Mouse (Mus musculus) kidney, adult 18-20 months (tissue): ENCODE measurements at regions not wholly inside any gene's neighbourhood (a gene's known extent, or its start where the extent isn't known, plus 50 kb on each side); places are given as distances from the start of the nearest gene placed in this dataset.
A peak's percentile ranks its signal among the peaks of the same experiment; 100 is the strongest.

Experiments used
- DNase-seq: peaks from one replicate; pipeline ENCODE4 v3.0.0; 2021

- no peak for DNase-seq
Observed at GRCm38 (mm10) chr16:77394054-77394716, 207.7 kb downstream of the Gm11146 start.

GRCm38 (mm10) chr16:77393470-77393869, 208.4 kb downstream of the Gm11146 start:
- no peak for DNase-seq

GRCm38 (mm10) chr16:77392205-77392604, 209.7 kb downstream of the Gm11146 start:
- DNase-seq = no peak

GRCm38 (mm10) chr16:77384021-77384729, 217.7 kb downstream of the Gm11146 start:
- no peak for DNase-seq

- DNase-seq = no peak
Observed at GRCm38 (mm10) chr16:77382790-77383189, 219.1 kb downstream of the Gm11146 start.

GRCm38 (mm10) chr16:77372768-77373167, 229.1 kb downstream of the Gm11146 start:
- DNase-seq = no peak

- DNase-seq = no peak
Observed at GRCm38 (mm10) chr16:77369810-77370209, 232.1 kb downstream of the Gm11146 start.

GRCm38 (mm10) chr16:77365254-77365653, 236.6 kb downstream of the Gm11146 start:
- no peak for DNase-seq

- DNase-seq = no peak
Observed at GRCm38 (mm10) chr16:77364439-77364838, 237.5 kb downstream of the Gm11146 start.

- DNase-seq = no peak
Observed at GRCm38 (mm10) chr16:77359190-77359589, 242.7 kb downstream of the Gm11146 start.

- no peak for DNase-seq
Observed at GRCm38 (mm10) chr16:77355260-77355659, 246.6 kb downstream of the Gm11146 start.

- DNase-seq = no peak
Observed at GRCm38 (mm10) chr16:77354201-77354712, 247.6 kb downstream of the Gm11146 start.

- no peak for DNase-seq
Observed at GRCm38 (mm10) chr16:77346128-77346527, 255.8 kb downstream of the Gm11146 start.

- DNase-seq = no peak
Observed at GRCm38 (mm10) chr16:77332285-77332684, 269.6 kb downstream of the Gm11146 start.

GRCm38 (mm10) chr16:77330996-77331395, 270.9 kb downstream of the Gm11146 start:
- peak; percentile 72 for DNase-seq

GRCm38 (mm10) chr16:77329711-77330530, 272.0 kb downstream of the Gm11146 start:
- peak; percentile 55 for DNase-seq

GRCm38 (mm10) chr16:77329160-77329691, 272.7 kb downstream of the Gm11146 start:
- DNase-seq = peak; percentile 76

GRCm38 (mm10) chr16:77328628-77329159, 273.2 kb downstream of the Gm11146 start:
- no peak for DNase-seq

GRCm38 (mm10) chr16:77328049-77328448, 273.8 kb downstream of the Gm11146 start:
- no peak for DNase-seq

GRCm38 (mm10) chr16:77322338-77322737, 279.6 kb downstream of the Gm11146 start:
- DNase-seq = no peak

GRCm38 (mm10) chr16:77318150-77318549, 283.7 kb downstream of the Gm11146 start:
- no peak for DNase-seq

- DNase-seq = no peak
Observed at GRCm38 (mm10) chr16:77315354-77315753, 286.5 kb downstream of the Gm11146 start.

GRCm38 (mm10) chr16:77313195-77313594, 288.7 kb downstream of the Gm11146 start:
- no peak for DNase-seq
